Mouse (Mus musculus) mesoderm, embryonic 11.5 days (tissue): ENCODE results near the gene Rest.

ENCODE experiments used
- DNase-seq: peaks from one replicate; pipeline ENCODE4 v3.0.0-alpha.2; 2012; ENCODE audit warnings: low read depth, low spot score

Rest gene

DNA sequence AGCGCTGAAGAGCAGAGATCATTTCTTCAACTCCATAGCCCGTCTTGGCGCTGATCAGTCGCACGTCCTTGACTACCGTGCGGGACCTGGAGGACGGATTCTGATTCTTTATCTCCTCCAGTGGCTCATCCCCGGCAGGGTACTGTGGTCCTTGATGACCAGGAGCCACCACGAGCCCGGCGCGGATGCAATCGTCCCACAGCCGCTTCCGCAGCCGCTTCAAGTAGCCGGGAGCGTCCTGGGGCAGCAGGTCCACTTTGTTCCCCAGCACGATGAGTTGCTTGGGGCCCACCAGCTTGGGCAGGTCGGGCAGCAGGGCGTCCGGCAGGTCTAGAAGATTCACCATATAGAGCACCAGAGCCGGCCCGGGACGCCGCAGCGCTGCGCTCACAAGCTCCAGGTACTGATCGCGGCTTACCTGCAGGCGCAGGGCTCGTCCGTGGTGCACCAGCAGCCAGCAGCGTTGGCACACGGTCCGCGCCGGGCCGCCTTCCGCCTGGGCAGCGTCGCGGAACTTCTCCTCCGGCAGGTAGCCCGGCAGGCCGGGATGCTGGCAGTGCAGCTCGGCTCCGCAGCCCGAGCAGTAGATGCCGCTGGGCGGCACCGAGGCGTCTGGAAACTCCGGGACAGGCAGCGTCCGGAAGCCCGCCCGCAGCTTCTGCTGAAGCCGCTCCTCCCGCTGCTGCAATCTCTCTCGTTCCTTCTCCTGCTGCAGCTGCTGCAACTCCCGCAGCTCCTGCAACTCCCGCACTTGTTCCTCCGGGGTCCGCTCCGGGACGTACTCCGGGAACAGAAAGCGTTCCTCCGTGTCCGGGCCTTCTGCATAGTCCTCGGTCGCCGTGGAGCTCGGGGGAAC, 44.0 kb downstream of the Rest start:
- DNase-seq, result peak; percentile 6

DNA sequence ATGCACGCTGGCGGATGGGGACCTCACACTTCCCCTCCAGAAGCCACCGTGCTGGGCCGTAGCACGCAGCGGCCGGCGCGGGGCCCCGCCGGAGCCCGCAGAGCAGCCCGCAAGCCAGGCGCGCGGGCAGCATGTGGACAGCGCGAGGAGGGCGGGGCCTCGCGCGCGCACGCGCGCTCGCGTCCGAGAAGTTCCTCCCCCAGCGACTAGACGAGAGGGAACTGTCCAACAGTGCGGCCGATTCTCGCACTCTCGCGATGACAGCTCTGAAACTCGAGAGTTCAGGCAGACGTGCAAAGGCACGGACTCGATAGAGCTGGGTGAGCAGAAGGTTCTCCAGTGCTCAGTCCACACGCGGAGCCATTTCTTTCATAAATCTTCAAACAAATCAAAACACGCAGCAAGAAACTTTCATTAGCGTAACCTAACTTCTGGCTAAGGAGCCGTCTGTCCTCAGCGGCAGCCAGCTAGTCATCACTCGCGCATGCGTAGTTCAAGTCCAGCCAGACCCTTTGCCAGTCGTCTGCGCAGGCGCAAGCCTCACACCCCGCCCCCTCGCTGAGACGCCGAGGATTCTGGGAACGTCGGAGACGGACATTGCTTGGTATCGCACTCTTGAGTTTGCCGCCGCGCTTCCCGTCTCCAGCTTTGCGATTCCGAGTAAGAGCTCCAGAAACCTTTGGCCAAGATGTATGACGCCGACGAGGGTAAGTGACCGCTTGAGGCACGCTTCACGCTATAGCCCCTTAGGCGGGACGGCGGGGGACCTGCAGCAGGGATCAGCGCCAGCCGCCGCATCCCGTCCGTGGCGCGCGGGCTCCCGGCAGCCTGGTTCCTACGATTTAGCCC, 44.9 kb downstream of the Rest start, which contains the start of the genes Noa1 and Polr2b:
TSS of gene Noa1 (minus strand) at position 161 of the 849 bp plus-strand sequence.
TSS of gene Polr2b (plus strand) at position 224 of the 849 bp plus-strand sequence.
- DNase-seq, result peak; percentile 99

DNA sequence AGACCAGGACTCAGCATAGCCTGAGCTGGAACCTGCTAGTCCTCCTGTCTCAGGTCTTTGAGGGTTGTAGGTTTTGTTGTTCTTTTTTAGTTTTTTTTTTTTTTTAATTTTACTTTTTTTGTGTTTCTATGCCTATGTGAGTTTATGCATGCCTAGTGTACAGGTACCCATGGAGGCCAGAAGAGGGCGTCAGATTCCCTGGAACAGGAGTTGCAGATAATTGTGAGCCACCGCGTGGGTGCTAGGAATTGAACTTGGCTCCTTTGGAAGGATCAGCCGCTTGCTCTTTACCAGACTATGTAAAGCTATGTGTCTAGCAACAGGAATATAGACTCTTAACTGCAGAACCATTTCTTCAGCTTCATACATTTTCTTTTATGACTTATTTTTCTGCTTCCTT, 48.9 kb downstream of the Rest start:
- no peak for DNase-seq

DNA sequence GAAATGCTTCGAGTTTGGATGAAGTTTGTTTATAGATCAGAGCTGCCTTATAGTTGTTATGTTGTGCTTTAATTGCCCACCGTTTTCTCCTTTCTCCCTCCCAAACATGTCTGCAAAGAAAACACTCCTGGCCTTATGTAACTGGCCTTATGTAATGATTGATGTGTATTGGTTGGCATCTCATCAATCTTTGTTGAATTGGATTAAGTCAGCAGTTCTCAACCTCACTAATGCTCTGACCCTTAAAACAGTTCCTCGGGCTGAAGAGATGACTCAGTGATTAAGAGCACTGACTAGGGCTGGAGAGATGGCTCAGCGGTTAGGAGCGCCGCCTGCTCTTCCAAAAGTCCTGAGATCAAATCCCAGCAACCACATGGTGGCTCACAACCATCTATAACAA, 49.7 kb downstream of the Rest start:
- no peak for DNase-seq

DNA sequence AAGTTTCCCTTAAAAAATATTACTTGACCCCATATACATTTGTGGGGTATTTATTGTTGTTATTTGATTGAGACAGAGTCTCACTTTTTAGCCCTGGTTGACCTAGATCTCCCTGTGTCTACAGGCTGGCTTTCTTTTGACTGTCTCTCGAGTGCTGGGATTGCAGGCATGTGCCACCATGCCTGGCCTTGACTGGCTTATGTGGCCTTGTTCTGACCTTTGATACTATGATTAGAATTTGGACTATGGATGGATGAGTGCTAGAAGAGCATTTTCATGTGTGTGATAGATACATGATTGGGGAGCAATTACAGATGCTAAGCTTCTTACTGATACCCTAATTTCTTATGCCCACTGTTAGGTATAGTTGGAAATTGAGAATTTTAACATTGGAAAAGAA, 59.6 kb downstream of the Rest start:
- DNase-seq, result no peak

DNA sequence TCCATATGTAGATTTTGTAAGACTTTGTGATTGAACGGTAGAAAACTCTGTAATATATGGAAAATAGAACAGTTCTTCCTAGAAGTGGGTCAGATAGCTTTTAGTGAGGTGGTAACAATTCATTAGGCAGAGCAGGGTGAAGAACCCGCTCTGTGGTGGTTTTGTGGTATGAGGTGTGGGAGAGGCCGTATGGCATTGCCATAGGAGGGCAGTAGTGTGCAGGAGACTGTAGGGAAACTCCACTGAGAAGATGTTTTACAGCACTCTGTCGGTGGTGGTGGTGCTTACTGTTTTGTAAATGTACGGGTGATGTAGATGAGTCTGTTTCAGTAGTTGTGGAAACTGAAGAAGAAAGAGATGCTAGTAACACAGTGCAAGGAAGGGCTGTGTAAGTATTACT, 64.9 kb downstream of the Rest start:
- no peak for DNase-seq
